ENCODE assay signal across 13 mouse cellular contexts in genomic region chr10:98703642-98704293, GRCm38 (mm10).
"Had no signal": no experiment of that assay in that cellular context is flagged by ENCODE, and none has a peak within 500 bp of the region (broad histone marks: within the 10 kb centered on the region; RNA-seq: fewer than 3 reads in every experiment).

No protein-coding gene starts in this region.

- DNase-seq: kidney, adult 18-20 months; kidney, postnatal 10 days; kidney, postnatal 4 days; thymus, adult 18-20 months; thymus, postnatal 14 days had no signal

- H3K27ac ChIP-seq: left cerebral cortex, adult 2 months; limb, embryonic 10.5 days; liver, embryonic 15.5 days; macrophage; midbrain, embryonic 12.5 days had no signal

- H3K4me1 ChIP-seq: limb, embryonic 10.5 days; liver, embryonic 15.5 days; megakaryocyte, embryonic 14.5 days; midbrain, embryonic 12.5 days had no signal

- H3K27me3 ChIP-seq: liver, embryonic 15.5 days; megakaryocyte, embryonic 14.5 days; midbrain, embryonic 12.5 days had no signal

- H3K9ac ChIP-seq: liver, embryonic 15.5 days; midbrain, embryonic 12.5 days had no signal

- H3K4me2 ChIP-seq: liver, embryonic 11.5 days; liver, embryonic 15.5 days; midbrain, embryonic 12.5 days had no signal

- ATAC-seq: midbrain, embryonic 16.5 days had no signal

- H3K36me3 ChIP-seq: limb, embryonic 10.5 days; liver, embryonic 15.5 days; midbrain, embryonic 12.5 days had no signal

- H3K4me3 ChIP-seq: left cerebral cortex, adult 2 months; limb, embryonic 10.5 days; liver, embryonic 15.5 days; megakaryocyte, embryonic 14.5 days; midbrain, embryonic 12.5 days had no signal

- H3K9me3 ChIP-seq: limb, embryonic 10.5 days; liver, embryonic 15.5 days; midbrain, embryonic 12.5 days had no signal
